ENCODE assay signal across 27 mouse cellular contexts in genomic region chr11:99982731-99983130, GRCm38 (mm10). TPM values are rescaled to one million over a fixed set of nuclear protein-coding genes. Genes with fewer than 3 reads are reported as not detected.
DNase-seq lines count a peak whose midpoint lies in the region; TF ChIP-seq lines count a peak whose summit lies in the region.
"Had no signal": no experiment of that assay in that cellular context is flagged by ENCODE, and none has a peak within 500 bp of the region (broad histone marks: within the 10 kb centered on the region; RNA-seq: fewer than 3 reads in every experiment).

No protein-coding gene starts in this region.

- peak; percentile 66 for DNase-seq in heart, adult 11 months
- DNase-seq in heart, postnatal 4 days = no peak
- DNase-seq in heart, embryonic 10.5 days (ENCODE audit: low spot score) = peak; percentile 57
- no peak for DNase-seq in heart, adult 2 months
- DNase-seq in fat pad, adult 2 months (ENCODE audit: extremely low read depth, low read depth, low spot score) = peak; percentile 21
- DNase-seq in left cerebral cortex, adult 18-20 months (ENCODE audit: low spot score in 2 of 2) = no peak
- DNase-seq: adrenal gland, adult 2 months; adrenal gland, adult 8-10 months; adrenal gland, postnatal 10 days; adrenal gland, postnatal 14 days; adrenal gland, postnatal 25 days; adrenal gland, postnatal 36 days; B cell, adult 2 months; cerebellum, adult 11 months; cerebellum, adult 11-12 months; cerebellum, adult 18-20 months had no signal

- no peaks in the 10 kb centered on the region for H3K36me3 ChIP-seq in heart, embryonic 10.5 days
- no peaks in the 10 kb centered on the region for H3K36me3 ChIP-seq in heart, adult 2 months (ENCODE audit: control insufficient read depth, insufficient read depth, low read length)
- H3K36me3 ChIP-seq: G1E had no signal

- WGBS in heart, embryonic 10.5 days = 81% methylated on average over 9 of the region's 9 CpGs
- 79% methylated on average over 9 of the region's 9 CpGs for WGBS in heart, adult 2 months

- TF ChIP-seq EP300 in heart, adult 2 months (IDR thresholded peaks at IDR 0.05; ENCODE audit: insufficient read depth, low read depth, low read length) = no peak

- no peak overlapping the region for H3K9ac ChIP-seq in heart, adult 2 months (ENCODE audit: low read depth, low read length)

- no peaks in the 10 kb centered on the region for H3K79me2 ChIP-seq in heart, adult 2 months (replicated peaks; ENCODE audit: control insufficient read depth, insufficient read depth, low read length)

- intact Hi-C loops in heart, adult 2 months (cut with DNase I) = no loop called here

- no peaks in the 10 kb centered on the region for H3K9me3 ChIP-seq in heart, embryonic 10.5 days

- TF ChIP-seq CTCF in heart, adult 2 months (IDR thresholded peaks at IDR 0.05) = no peak

- no peak for TF ChIP-seq POLR2A in heart, adult 2 months (IDR thresholded peaks at IDR 0.05; ENCODE audit: insufficient read depth, low read depth, low read length)

- H3K27ac ChIP-seq in heart, embryonic 10.5 days = no peak overlapping the region
- H3K27ac ChIP-seq in heart, adult 2 months = no peak overlapping the region

- peaks cover 13% of the 10 kb centered on the region for H3K27me3 ChIP-seq in heart, embryonic 10.5 days (ENCODE audit: insufficient read depth, poor library complexity, severe bottlenecking)
- no peaks in the 10 kb centered on the region; the same call in 1 of the 2 replicates for H3K27me3 ChIP-seq in heart, adult 2 months (ENCODE audit: control insufficient read depth, insufficient read depth, low read length)

- no peak overlapping the region for H3K4me3 ChIP-seq in heart, embryonic 10.5 days
- no peak overlapping the region for H3K4me3 ChIP-seq in heart, adult 2 months

- no peaks in the 10 kb centered on the region for H3K4me1 ChIP-seq in heart, embryonic 10.5 days
- no peaks in the 10 kb centered on the region for H3K4me1 ChIP-seq in heart, adult 2 months (ENCODE audit: control insufficient read depth, insufficient read depth, low read length)

RNA-seq across cellular contexts. Expression of gene Krtap16-1, which starts 3.7 kb away (rescaled TPM):
- total RNA-seq in heart, postnatal 4 days (2021) = not detected
- polyA plus RNA-seq in heart, embryonic 10.5 days (2016; fragmentation: Nextera tagmentation; extraction: Ambion mirVana) = not detected in 2 replicates
- total RNA-seq in heart, adult 2 months (2021) = not detected
- polyA plus RNA-seq in heart, adult 2 months (2012; rRNA removed) = not detected in 2 replicates
- not detected for total RNA-seq in left cerebral cortex, adult 18-20 months (2021)
- total RNA-seq: adrenal gland, adult 18-20 months; adrenal gland, adult 2 months; adrenal gland, adult 8-10 months; adrenal gland, postnatal 10 days; adrenal gland, postnatal 14 days; adrenal gland, postnatal 25 days; adrenal gland, postnatal 36 days; adrenal gland, postnatal 4 days; CH12.LX; ES-E14 had no signal
- polyA plus RNA-seq: activated CD4-positive, CD25-positive, alpha-beta regulatory T cell, adult 4 months; adrenal gland, adult 2 months; C2C12; CD4-positive, CD25-positive, alpha-beta regulatory T cell, adult 4 months; G1E; Patski had no signal

RNA-seq across cellular contexts. Expression of gene Krtap29-1, which starts 3.9 kb away (rescaled TPM):
- total RNA-seq in heart, postnatal 4 days (2021) = not detected
- not detected in 2 replicates for polyA plus RNA-seq in heart, embryonic 10.5 days (2016; fragmentation: Nextera tagmentation; extraction: Ambion mirVana)
- total RNA-seq in heart, adult 2 months (2021) = not detected
- polyA plus RNA-seq in heart, adult 2 months (2012; rRNA removed) = not detected in 2 replicates
- not detected for total RNA-seq in left cerebral cortex, adult 18-20 months (2021)
- total RNA-seq: adrenal gland, adult 18-20 months; adrenal gland, adult 2 months; adrenal gland, adult 8-10 months; adrenal gland, postnatal 10 days; adrenal gland, postnatal 14 days; adrenal gland, postnatal 25 days; adrenal gland, postnatal 36 days; adrenal gland, postnatal 4 days; CH12.LX; ES-E14; G1E; MEL had no signal
- polyA plus RNA-seq: activated CD4-positive, CD25-positive, alpha-beta regulatory T cell, adult 4 months; adrenal gland, adult 2 months; brain, embryonic 14.5 days; C2C12; CD4-positive, CD25-positive, alpha-beta regulatory T cell, adult 4 months; G1E; Patski had no signal

RNA-seq across cellular contexts. Expression of gene Krtap17-1, which starts 11.1 kb away (rescaled TPM):
- not detected for total RNA-seq in heart, postnatal 4 days (2021)
- polyA plus RNA-seq in heart, embryonic 10.5 days (2016; fragmentation: Nextera tagmentation; extraction: Ambion mirVana) = 0.30 TPM in 1 of 2 replicates, not detected in the other
- total RNA-seq in heart, adult 2 months (2021) = not detected
- not detected in 2 replicates for polyA plus RNA-seq in heart, adult 2 months (2012; rRNA removed)
- not detected for total RNA-seq in left cerebral cortex, adult 18-20 months (2021)
- total RNA-seq: adrenal gland, adult 18-20 months; adrenal gland, adult 2 months; adrenal gland, adult 8-10 months; adrenal gland, postnatal 10 days; adrenal gland, postnatal 14 days; adrenal gland, postnatal 25 days; adrenal gland, postnatal 36 days; adrenal gland, postnatal 4 days; CH12.LX; ES-E14; G1E; MEL had no signal
- polyA plus RNA-seq: activated CD4-positive, CD25-positive, alpha-beta regulatory T cell, adult 4 months; adrenal gland, adult 2 months; C2C12; CD4-positive, CD25-positive, alpha-beta regulatory T cell, adult 4 months; G1E; Patski had no signal

RNA-seq across cellular contexts. Expression of gene Krt33a, which starts 33.3 kb away (rescaled TPM):
- total RNA-seq in heart, postnatal 4 days (2021) = not detected
- not detected in 2 replicates for polyA plus RNA-seq in heart, embryonic 10.5 days (2016; fragmentation: Nextera tagmentation; extraction: Ambion mirVana)
- total RNA-seq in heart, adult 2 months (2021) = not detected
- polyA plus RNA-seq in heart, adult 2 months (2012; rRNA removed) = not detected in 2 replicates
- not detected for total RNA-seq in left cerebral cortex, adult 18-20 months (2021)
- total RNA-seq: adrenal gland, adult 18-20 months; adrenal gland, adult 2 months; adrenal gland, adult 8-10 months; adrenal gland, postnatal 10 days; adrenal gland, postnatal 14 days; adrenal gland, postnatal 25 days; adrenal gland, postnatal 36 days; adrenal gland, postnatal 4 days; CH12.LX; ES-E14; G1E; MEL had no signal
- polyA plus RNA-seq: activated CD4-positive, CD25-positive, alpha-beta regulatory T cell, adult 4 months; adrenal gland, adult 2 months; brain, embryonic 14.5 days; CD4-positive, CD25-positive, alpha-beta regulatory T cell, adult 4 months; G1E; Patski had no signal

RNA-seq across cellular contexts. Expression of gene Krtap9-5, which starts 34.5 kb away (rescaled TPM):
- total RNA-seq in heart, postnatal 4 days (2021) = not detected
- polyA plus RNA-seq in heart, embryonic 10.5 days (2016; fragmentation: Nextera tagmentation; extraction: Ambion mirVana) = not detected in 2 replicates
- total RNA-seq in heart, adult 2 months (2021) = not detected
- polyA plus RNA-seq in heart, adult 2 months (2012; rRNA removed) = not detected in 2 replicates
- not detected for total RNA-seq in left cerebral cortex, adult 18-20 months (2021)
- total RNA-seq: adrenal gland, adult 18-20 months; adrenal gland, adult 2 months; adrenal gland, adult 8-10 months; adrenal gland, postnatal 10 days; adrenal gland, postnatal 14 days; adrenal gland, postnatal 25 days; adrenal gland, postnatal 36 days; adrenal gland, postnatal 4 days; CH12.LX; ES-E14; G1E; MEL had no signal
- polyA plus RNA-seq: activated CD4-positive, CD25-positive, alpha-beta regulatory T cell, adult 4 months; adrenal gland, adult 2 months; brain, embryonic 14.5 days; C2C12; CD4-positive, CD25-positive, alpha-beta regulatory T cell, adult 4 months; G1E; Patski had no signal

Comparison
In these comparisons a context has a peak if more than half of its experiments do, and no peak if none do; other contexts are left out.
1. DNase-seq: peak in heart, adult 11 months (single experiment), heart, embryonic 10.5 days (single experiment) and fat pad, adult 2 months (single experiment); none in heart, postnatal 4 days (single experiment), heart, adult 2 months (0 of 2) and left cerebral cortex, adult 18-20 months (0 of 2).